Mouse (Mus musculus) forebrain, postnatal 0 days (tissue): ENCODE data around the gene Amh. TPM values are rescaled to one million over a fixed set of nuclear protein-coding genes. Genes with fewer than 3 reads are reported as not detected.

Source experiments
- ATAC-seq: fragments of 200-750 bp; cut with Nextera tagmentation; 2 replicates; pipeline ENCODE4 v1.8.0; 2017; ENCODE audit warnings: mild to moderate bottlenecking, moderate library complexity
- DNase-seq: peaks from one replicate; pipeline ENCODE4 v3.0.0-alpha.2; 2015
- H3K27ac ChIP-seq: fragments of 300-500 bp; sonication (generic); 2 replicates; pipeline ENCODE4 v1.5.1; 2014; ENCODE audit warnings: low read depth, mild to moderate bottlenecking, antibody characterized with exemption, low read length, moderate library complexity, mixed read lengths
- H3K27me3 ChIP-seq: fragments of 300-500 bp; sonication (generic); 2 replicates; pipeline ENCODE4 v1.6.1; 2014; ENCODE audit warnings: mild to moderate bottlenecking, low read length, mixed read lengths; ENCODE audit not compliant: insufficient read depth
- H3K36me3 ChIP-seq: fragments of 300-500 bp; sonication (generic); 2 replicates; pipeline ENCODE4 v1.6.1; 2014; ENCODE audit warnings: mild to moderate bottlenecking, moderate library complexity; ENCODE audit not compliant: insufficient read depth
- H3K4me1 ChIP-seq: fragments of 300-500 bp; sonication (generic); 2 replicates; pipeline ENCODE4 v1.6.1; 2014; ENCODE audit warnings: antibody characterized with exemption; ENCODE audit not compliant: insufficient read depth
- H3K4me2 ChIP-seq: fragments of 300-500 bp; sonication (generic); 2 replicates; pipeline ENCODE4 v1.6.1; 2014; ENCODE audit warnings: low read depth, mild to moderate bottlenecking, moderate library complexity
- H3K4me3 ChIP-seq: fragments of 300-500 bp; sonication (generic); 2 replicates; pipeline ENCODE4 v1.5.1; 2014; ENCODE audit warnings: low read depth, low read length, mixed read lengths
- H3K9ac ChIP-seq: fragments of 300-500 bp; sonication (generic); 2 replicates; pipeline ENCODE4 v1.6.1; 2014; ENCODE audit warnings: mild to moderate bottlenecking
- H3K9me3 ChIP-seq: fragments of 300-500 bp; sonication (generic); 2 replicates; pipeline ENCODE4 v1.6.1; 2016; ENCODE audit warnings: low read length
- CTCF ChIP-seq: sonication (generic); IDR thresholded peaks from 2 replicates; pipeline ENCODE4 v1.5.1; 2016; ENCODE audit warnings: antibody characterized with exemption, control low read depth, low read depth
- WGBS: fragments of 180-500 bp; shearing (Covaris S2); extraction: QIAGEN DNeasy Blood & Tissue Kit; methylation state at CpG from one replicate; pipeline ENCODE4 v1.1.7; 2014; 5-methylcytosine and 5-hydroxymethylcytosine counted together
- polyA plus RNA-seq: library from polyadenylated mRNA; unstranded; fragments of >200 nt; fragmentation: Nextera tagmentation; extraction: Ambion mirVana; gene quantifications from 2 replicates; pipeline ENCODE4 v1.2.1, GENCODE M21; 2015
- total RNA-seq: library from RNA; depleted of rRNA; stranded (reverse); fragments of >200 nt; gene quantifications from 2 replicates; pipeline ENCODE4 v1.2.3, GENCODE M21; 2014

Amh gene
- total and polyA plus RNA-seq, 2 experiments from 2014 or later: 0.62 TPM; not detected in 1

- Histone ChIP-seq H3K4me3 (no peak overlapping the region), H3K27me3 (no peaks in the 10 kb centered on the region), H3K36me3 (peaks cover 10% of the 10 kb centered on the region; the same call in 1 of the 2 replicates), H3K27ac (no peak overlapping the region), H3K9me3 (no peaks in the 10 kb centered on the region), H3K4me2 (no peak overlapping the region), H3K9ac (no peak overlapping the region), H3K4me1 (peaks cover 17% of the 10 kb centered on the region)
- WGBS: 82% methylated on average over 4 of the region's 4 CpGs
- TF ChIP-seq CTCF: no peak
- ATAC-seq (no peak), DNase-seq (no peak)
Measured at GRCm38 (mm10) chr10:80760596-80761524, 44.2 kb upstream of the Amh start.

GRCm38 (mm10) chr10:80761821-80762220 is 43.2 kb upstream of the Amh start:
- Histone ChIP-seq H3K4me1 (peaks cover 9% of the 10 kb centered on the region), H3K9ac (no peak overlapping the region), H3K4me2 (no peak overlapping the region), H3K27me3 (no peaks in the 10 kb centered on the region), H3K36me3 (peaks cover 19% of the 10 kb centered on the region), H3K9me3 (no peaks in the 10 kb centered on the region), H3K27ac (no peak overlapping the region), H3K4me3 (no peak overlapping the region)
- 72% methylated on average over 3 of the region's 3 CpGs for WGBS
- DNase-seq (no peak), ATAC-seq (no peak)
- TF ChIP-seq CTCF: no peak

- ATAC-seq: no peak
- 95% methylated on average over 2 of the region's 2 CpGs for WGBS
- Histone ChIP-seq H3K4me1 (no peaks in the 10 kb centered on the region; the same call in 1 of the 2 replicates), H3K36me3 (peaks cover 34% of the 10 kb centered on the region), H3K27me3 (no peaks in the 10 kb centered on the region), H3K9me3 (no peaks in the 10 kb centered on the region), H3K4me3 (no peak overlapping the region), H3K9ac (no peak overlapping the region), H3K4me2 (no peak overlapping the region), H3K27ac (no peak overlapping the region)
- DNase-seq: no peak
- TF ChIP-seq CTCF: no peak
Measured at GRCm38 (mm10) chr10:80763502-80763901, 41.5 kb upstream of the Amh start.

- Histone ChIP-seq H3K27ac (no peak overlapping the region), H3K4me1 (no peaks in the 10 kb centered on the region; the same call in 1 of the 2 replicates), H3K27me3 (no peaks in the 10 kb centered on the region), H3K4me3 (no peak overlapping the region), H3K4me2 (no peak overlapping the region), H3K9ac (no peak overlapping the region), H3K9me3 (no peaks in the 10 kb centered on the region), H3K36me3 (peaks cover 53% of the 10 kb centered on the region)
- ATAC-seq (no peak), DNase-seq (no peak)
- WGBS: 84% methylated on average over 2 of the region's 2 CpGs
- TF ChIP-seq CTCF: no peak
Measured at GRCm38 (mm10) chr10:80765746-80766145, 39.3 kb upstream of the Amh start.

- DNase-seq (no peak), ATAC-seq (no peak)
- no peak overlapping the region for H3K27ac ChIP-seq
- no peaks in the 10 kb centered on the region; the same call in 1 of the 2 replicates for H3K4me1 ChIP-seq
- no peaks in the 10 kb centered on the region for H3K9me3 ChIP-seq
- WGBS: 84% methylated on average over 10 of the region's 10 CpGs
- no peak for TF ChIP-seq CTCF
- H3K4me3 ChIP-seq: no peak overlapping the region
- H3K9ac ChIP-seq: no peak overlapping the region
- peaks cover 58% of the 10 kb centered on the region for H3K36me3 ChIP-seq
- H3K27me3 ChIP-seq: no peaks in the 10 kb centered on the region
- H3K4me2 ChIP-seq: no peak overlapping the region
Measured at GRCm38 (mm10) chr10:80766161-80766815, 38.8 kb upstream of the Amh start.

GRCm38 (mm10) chr10:80768365-80768764 is 36.7 kb upstream of the Amh start:
- peaks cover 77% of the 10 kb centered on the region for H3K36me3 ChIP-seq
- H3K4me2 ChIP-seq: no peak overlapping the region
- no peaks in the 10 kb centered on the region for H3K9me3 ChIP-seq
- no peak overlapping the region for H3K9ac ChIP-seq
- ATAC-seq (no peak), DNase-seq (no peak)
- 93% methylated on average over 6 of the region's 6 CpGs for WGBS
- no peaks in the 10 kb centered on the region for H3K4me1 ChIP-seq
- H3K27me3 ChIP-seq: no peaks in the 10 kb centered on the region
- H3K4me3 ChIP-seq: no peak overlapping the region
- TF ChIP-seq CTCF: no peak
- H3K27ac ChIP-seq: no peak overlapping the region

- Histone ChIP-seq H3K4me2 (no peak overlapping the region), H3K9me3 (no peaks in the 10 kb centered on the region), H3K9ac (peak overlapping the region; percentile 22; the same call in 1 of the 2 replicates), H3K4me3 (no peak overlapping the region), H3K4me1 (peaks cover 6% of the 10 kb centered on the region; the same call in 1 of the 2 replicates), H3K27ac (peak overlapping the region; percentile 85), H3K27me3 (no peaks in the 10 kb centered on the region), H3K36me3 (peaks cover 95% of the 10 kb centered on the region)
- 89% methylated on average over 5 of the region's 5 CpGs for WGBS
- TF ChIP-seq CTCF: no peak
- no peak for ATAC-seq
- no peak for DNase-seq
Measured at GRCm38 (mm10) chr10:80773816-80774215, 31.2 kb upstream of the Amh start.
